Mouse (Mus musculus) hindbrain, postnatal 0 days (tissue): ENCODE data around the gene Radil. TPM values are rescaled to one million over a fixed set of nuclear protein-coding genes. Genes with fewer than 3 reads are reported as not detected.
A peak's percentile ranks its signal among the peaks of the same experiment; 100 is the strongest.

Experiments used
- ATAC-seq: fragments of 200-750 bp; cut with Nextera tagmentation; 2 replicates; pipeline ENCODE4 v1.8.0; 2017; ENCODE audit warnings: mild to moderate bottlenecking, moderate TSS enrichment, moderate library complexity
- DNase-seq: peaks from one replicate; pipeline ENCODE4 v3.0.0-alpha.2; 2015; ENCODE audit warnings: low spot score
- H3K27ac ChIP-seq: fragments of 300-500 bp; sonication (generic); 2 replicates; pipeline ENCODE4 v1.5.1; 2014; ENCODE audit warnings: mild to moderate bottlenecking
- H3K27me3 ChIP-seq: fragments of 300-500 bp; sonication (generic); 2 replicates; pipeline ENCODE4 v1.6.1; 2014; ENCODE audit warnings: low read length, mixed read lengths; ENCODE audit not compliant: insufficient read depth
- H3K36me3 ChIP-seq: fragments of 300-500 bp; sonication (generic); 2 replicates; pipeline ENCODE4 v1.6.1; 2014; ENCODE audit warnings: low read length, mixed read lengths; ENCODE audit not compliant: insufficient read depth
- H3K4me1 ChIP-seq: fragments of 300-500 bp; sonication (generic); 2 replicates; pipeline ENCODE4 v1.6.1; 2014; ENCODE audit warnings: antibody characterized with exemption, low read length, mixed read lengths; ENCODE audit not compliant: insufficient read depth
- H3K4me2 ChIP-seq: fragments of 300-500 bp; sonication (generic); 2 replicates; pipeline ENCODE4 v1.6.1; 2014; ENCODE audit warnings: low read depth, mild to moderate bottlenecking, low read length, moderate library complexity, mixed read lengths
- H3K4me3 ChIP-seq: fragments of 300-500 bp; sonication (generic); 2 replicates; pipeline ENCODE4 v1.5.1; 2014; ENCODE audit warnings: low read length
- H3K9ac ChIP-seq: fragments of 300-500 bp; sonication (generic); replicated peaks from 2 replicates; pipeline ENCODE4 v1.6.1; 2014; ENCODE audit warnings: mild to moderate bottlenecking, low read length, moderate library complexity, mixed read lengths
- H3K9me3 ChIP-seq: fragments of 300-500 bp; sonication (generic); 2 replicates; pipeline ENCODE4 v1.6.1; 2016; ENCODE audit warnings: low read length, mixed read lengths
- CTCF ChIP-seq: IDR thresholded peaks from 2 replicates; pipeline ENCODE4 v1.5.1; 2016; ENCODE audit warnings: antibody characterized with exemption, control low read depth, low read depth
- WGBS: fragments of 180-500 bp; shearing (Covaris S2); extraction: QIAGEN DNeasy Blood & Tissue Kit; methylation state at CpG from one replicate; pipeline ENCODE4 v1.1.7; 2014; 5-methylcytosine and 5-hydroxymethylcytosine counted together
- polyA plus RNA-seq: library from polyadenylated mRNA; unstranded; fragments of >200 nt; fragmentation: Nextera tagmentation; extraction: Ambion mirVana; gene quantifications from 2 replicates; pipeline ENCODE4 v1.2.1, GENCODE M21; 2015
- total RNA-seq: library from RNA; depleted of rRNA; stranded (reverse); fragments of >200 nt; gene quantifications from 2 replicates; pipeline ENCODE4 v1.2.3, GENCODE M21; 2014

The Radil gene
- total and polyA plus RNA-seq, 2 experiments from 2014 or later = 11.9 to 17.7 TPM

GRCm38 (mm10) chr5:142557397-142558067 is 6.6 kb upstream of the Radil start:
- no peaks in the 10 kb centered on the region for H3K4me1 ChIP-seq
- WGBS = 25% methylated on average over 18 of the region's 21 CpGs
- H3K9ac ChIP-seq = no peak overlapping the region
- peak; percentile 89 for ATAC-seq
- H3K4me3 ChIP-seq = no peak overlapping the region
- peak; percentile 90 for DNase-seq
- H3K9me3 ChIP-seq = no peaks in the 10 kb centered on the region
- no peak overlapping the region for H3K4me2 ChIP-seq
- no peaks in the 10 kb centered on the region for H3K27me3 ChIP-seq
- peak; percentile 95 for TF ChIP-seq CTCF
- H3K27ac ChIP-seq = no peak overlapping the region
- H3K36me3 ChIP-seq = no peaks in the 10 kb centered on the region

- no peak for ATAC-seq
- no peaks in the 10 kb centered on the region for H3K27me3 ChIP-seq
- no peak for DNase-seq
- H3K36me3 ChIP-seq = no peaks in the 10 kb centered on the region
- H3K9ac ChIP-seq = no peak overlapping the region
- no peaks in the 10 kb centered on the region for H3K9me3 ChIP-seq
- no peak overlapping the region for H3K27ac ChIP-seq
- H3K4me3 ChIP-seq = no peak overlapping the region
- no peak overlapping the region for H3K4me2 ChIP-seq
- no peak for TF ChIP-seq CTCF
- H3K4me1 ChIP-seq = no peaks in the 10 kb centered on the region
- WGBS = 85% methylated on average over 4 of the region's 4 CpGs
Measured at GRCm38 (mm10) chr5:142556721-142557120, 5.8 kb upstream of the Radil start.

DNA sequence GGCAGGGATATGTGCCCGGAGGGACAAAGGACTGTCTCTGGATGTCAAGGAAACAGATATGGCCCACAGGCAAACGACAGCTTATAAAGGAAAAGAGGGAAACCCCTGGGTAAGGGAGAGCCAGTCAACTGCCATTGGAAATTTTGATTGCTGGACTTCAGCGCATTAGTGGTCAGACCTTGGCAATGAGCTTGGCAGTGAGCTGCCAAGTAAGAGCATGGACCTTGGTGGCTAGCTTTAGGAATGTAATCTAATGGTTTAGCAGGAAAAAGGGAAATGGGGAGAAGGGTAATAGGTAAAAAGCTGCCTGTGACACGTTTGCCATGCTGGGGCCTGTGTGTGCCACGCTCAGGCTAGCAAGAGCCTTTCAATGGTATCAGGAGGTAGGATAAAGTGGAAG is 5.0 kb upstream of the Radil start:
- WGBS = 83% methylated on average over 5 of the region's 5 CpGs

GRCm38 (mm10) chr5:142549961-142550705 is 765 bp downstream of the Radil start:
- no peaks in the 10 kb centered on the region for H3K27me3 ChIP-seq
- no peaks in the 10 kb centered on the region for H3K36me3 ChIP-seq
- WGBS = 2% methylated on average over 31 of the region's 31 CpGs
- H3K4me3 ChIP-seq = peak overlapping the region; percentile 62
- 0 out of 2 replicates have a peak, but pooled peaks have one; percentile 8 for TF ChIP-seq CTCF
- peak; percentile 8; the same call in 1 of the 2 replicates for ATAC-seq
- no peaks in the 10 kb centered on the region for H3K9me3 ChIP-seq
- peak overlapping the region; percentile 96 for H3K4me2 ChIP-seq
- peak; percentile 49 for DNase-seq
- H3K27ac ChIP-seq = peak overlapping the region; percentile 51; the same call in 1 of the 2 replicates
- peak overlapping the region; percentile 67 for H3K9ac ChIP-seq
- no peaks in the 10 kb centered on the region for H3K4me1 ChIP-seq

More for the DNA sequence above, 5.0 kb upstream of the Radil start:
- no peaks in the 10 kb centered on the region for H3K27me3 ChIP-seq
- H3K4me3 ChIP-seq = no peak overlapping the region
- H3K27ac ChIP-seq = no peak overlapping the region
- no peaks in the 10 kb centered on the region for H3K4me1 ChIP-seq
- DNase-seq (no peak), ATAC-seq (no peak)
- no peak overlapping the region for H3K4me2 ChIP-seq
- H3K9ac ChIP-seq = no peak overlapping the region
- no peaks in the 10 kb centered on the region for H3K9me3 ChIP-seq
- TF ChIP-seq CTCF = no peak
- H3K36me3 ChIP-seq = no peaks in the 10 kb centered on the region

- no peaks in the 10 kb centered on the region for H3K27me3 ChIP-seq
- no peak for TF ChIP-seq CTCF
- H3K36me3 ChIP-seq = no peaks in the 10 kb centered on the region
- no peak overlapping the region for H3K27ac ChIP-seq
- DNase-seq (no peak), ATAC-seq (no peak)
- H3K9me3 ChIP-seq = no peaks in the 10 kb centered on the region
- H3K9ac ChIP-seq = no peak overlapping the region
- peak overlapping the region; percentile 96; the same call in 1 of the 2 replicates for H3K4me2 ChIP-seq
- 57% methylated on average over 9 of the region's 9 CpGs for WGBS
- no peaks in the 10 kb centered on the region for H3K4me1 ChIP-seq
- H3K4me3 ChIP-seq = no peak overlapping the region; the same call in 1 of the 2 replicates
Measured at GRCm38 (mm10) chr5:142549441-142549840, 1.5 kb downstream of the Radil start.

DNA sequence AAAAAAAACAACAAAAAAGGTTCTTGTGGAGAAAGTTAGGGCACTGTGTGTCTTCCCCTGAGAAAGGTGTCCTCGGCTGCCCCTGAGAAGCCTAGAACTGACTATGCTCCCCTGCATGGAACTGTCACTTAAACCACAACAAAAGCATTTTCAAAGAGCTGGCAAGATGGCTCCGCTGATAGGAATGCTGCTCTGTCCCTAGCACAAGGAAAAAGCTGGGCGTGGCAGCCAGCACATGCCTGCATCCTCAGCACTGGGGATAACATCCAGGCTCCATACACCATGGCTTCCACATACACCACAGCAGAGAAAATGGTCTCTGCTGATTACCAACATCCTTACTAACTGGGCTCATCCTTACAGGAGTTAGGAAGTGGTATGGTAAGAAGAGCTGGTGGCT is 3.8 kb downstream of the Radil start:
- TF ChIP-seq CTCF = no peak

More for the DNA sequence above, 3.8 kb downstream of the Radil start:
- Histone ChIP-seq H3K36me3 (no peaks in the 10 kb centered on the region), H3K4me3 (no peak overlapping the region), H3K4me2 (no peak overlapping the region), H3K4me1 (no peaks in the 10 kb centered on the region), H3K9me3 (no peaks in the 10 kb centered on the region), H3K27ac (no peak overlapping the region), H3K27me3 (no peaks in the 10 kb centered on the region), H3K9ac (no peak overlapping the region)
- DNase-seq (no peak), ATAC-seq (no peak)
- 77% methylated on average over 3 of the region's 3 CpGs for WGBS
